Mouse (Mus musculus) midbrain, embryonic 14.5 days (tissue): Measurements from ENCODE around the gene Mybpc1. TPM values are rescaled to one million over a fixed set of nuclear protein-coding genes. Genes with fewer than 3 reads are reported as not detected.

Source experiments
- ATAC-seq: fragments of 200-750 bp; cut with Nextera tagmentation; 2 replicates; pipeline ENCODE4 v1.8.0; 2017; ENCODE audit warnings: moderate number of reproducible peaks, moderate library complexity; ENCODE audit not compliant: low FRiP score, low TSS enrichment
- DNase-seq: peaks from one replicate; pipeline ENCODE4 v3.0.0-alpha.2; 2015
- H3K27ac ChIP-seq: fragments of 300-500 bp; sonication (generic); replicated peaks from 2 replicates; pipeline ENCODE4 v1.5.1; 2014; ENCODE audit warnings: mild to moderate bottlenecking, low read depth, low read length, moderate library complexity
- H3K27me3 ChIP-seq: fragments of 300-500 bp; sonication (generic); 2 replicates; pipeline ENCODE4 v1.6.1; 2014; ENCODE audit warnings: low read length, control low read depth, mixed read lengths; ENCODE audit not compliant: control insufficient read depth, insufficient read depth
- H3K36me3 ChIP-seq: fragments of 300-500 bp; sonication (generic); 2 replicates; pipeline ENCODE4 v1.6.1; 2014; ENCODE audit warnings: low read length, control low read depth; ENCODE audit not compliant: control insufficient read depth, insufficient read depth
- H3K4me1 ChIP-seq: fragments of 300-500 bp; sonication (generic); 2 replicates; pipeline ENCODE4 v1.6.1; 2014; ENCODE audit warnings: mild to moderate bottlenecking, antibody characterized with exemption, low read length, control low read depth; ENCODE audit not compliant: control insufficient read depth, insufficient read depth
- H3K4me2 ChIP-seq: fragments of 300-500 bp; sonication (generic); 2 replicates; pipeline ENCODE4 v1.6.1; 2014; ENCODE audit warnings: mild to moderate bottlenecking, low read length, moderate library complexity
- H3K4me3 ChIP-seq: fragments of 300-500 bp; sonication (generic); replicated peaks from 2 replicates; pipeline ENCODE4 v1.5.1; 2014; ENCODE audit warnings: low read depth, low read length
- H3K9ac ChIP-seq: fragments of 300-500 bp; sonication (generic); replicated peaks from 2 replicates; pipeline ENCODE4 v1.6.1; 2014; ENCODE audit warnings: mild to moderate bottlenecking, low read length, moderate library complexity
- H3K9me3 ChIP-seq: fragments of 300-500 bp; sonication (generic); 2 replicates; pipeline ENCODE4 v1.6.1; 2016; ENCODE audit warnings: low read length, control low read depth, mixed read lengths; ENCODE audit not compliant: control insufficient read depth
- WGBS: fragments of 180-500 bp; shearing (Covaris S2); extraction: QIAGEN DNeasy Blood & Tissue Kit; methylation state at CpG from one replicate; pipeline ENCODE4 v1.1.7; 2014; 5-methylcytosine and 5-hydroxymethylcytosine counted together
- polyA plus RNA-seq: library from polyadenylated mRNA; unstranded; fragments of >200 nt; fragmentation: Nextera tagmentation; extraction: Ambion mirVana; gene quantifications from 2 replicates; pipeline ENCODE4 v1.2.1, GENCODE M21; 2014

The Mybpc1 gene
- 1.3 and 4.1 TPM in 2 replicates for polyA plus RNA-seq

DNA sequence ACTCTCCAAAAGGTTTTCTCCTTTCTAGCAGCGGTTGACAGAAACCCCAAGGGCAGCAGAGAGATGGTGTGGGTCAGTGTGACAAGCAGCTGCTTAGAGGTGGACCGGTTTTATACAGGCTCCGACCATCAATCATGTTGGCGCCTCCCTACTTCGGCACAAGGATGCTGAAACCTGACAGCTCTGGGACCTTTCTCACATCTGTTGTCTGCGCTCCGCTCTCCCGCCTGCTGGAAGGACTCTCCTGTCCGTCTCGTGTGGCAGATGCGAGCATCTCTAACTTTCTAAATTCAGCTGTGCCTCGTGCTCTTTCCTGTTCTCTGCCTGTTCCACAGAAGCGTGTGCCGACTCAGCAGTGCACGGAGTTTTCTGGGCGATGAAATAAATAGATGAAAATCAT is at the start of gene Mybpc1:
Mybpc1 (minus strand) TSS at position 210 of the 400 bp plus-strand sequence.
- no peaks in the 10 kb centered on the region for H3K27me3 ChIP-seq
- 33% methylated on average over 16 of the region's 16 CpGs for WGBS
- H3K36me3 ChIP-seq, result no peaks in the 10 kb centered on the region
- ATAC-seq, result peak; percentile 31; the same call in 1 of the 2 replicates
- no peaks in the 10 kb centered on the region for H3K9me3 ChIP-seq
- DNase-seq, result peak; percentile 37
- peak within 1 kb of the TSS; percentile 26 for H3K4me2 ChIP-seq
- no peak within 1 kb of the TSS for H3K4me3 ChIP-seq
- H3K4me1 ChIP-seq, result no peaks in the 10 kb centered on the region; the same call in 1 of the 2 replicates
- H3K27ac ChIP-seq, result no peak within 1 kb of the TSS
- no peak within 1 kb of the TSS for H3K9ac ChIP-seq

DNA sequence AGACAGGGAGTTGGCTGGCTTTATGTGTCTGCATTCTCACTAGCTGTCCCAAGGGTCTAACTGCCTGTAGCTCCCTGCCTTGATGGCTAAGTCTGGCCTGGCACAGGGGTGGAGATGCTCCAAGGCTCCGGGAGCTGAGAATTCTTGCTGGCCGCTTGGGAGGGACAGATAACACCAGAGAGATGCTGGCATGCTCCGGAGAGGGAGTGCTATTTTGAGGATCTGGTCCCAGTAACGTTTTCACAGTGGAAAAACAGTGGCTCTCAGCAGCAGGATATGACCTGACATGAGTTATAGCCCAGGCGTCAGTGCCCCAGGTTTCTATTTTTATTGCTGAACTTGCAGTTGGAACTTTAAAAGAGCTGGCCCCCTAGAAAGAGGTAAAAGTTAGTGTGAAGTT is 40.5 kb upstream of the Mybpc1 start:
- Histone ChIP-seq H3K9me3 (no peaks in the 10 kb centered on the region), H3K27me3 (no peaks in the 10 kb centered on the region), H3K4me1 (no peaks in the 10 kb centered on the region), H3K4me3 (no peak overlapping the region), H3K27ac (no peak overlapping the region), H3K36me3 (no peaks in the 10 kb centered on the region), H3K4me2 (no peak overlapping the region), H3K9ac (no peak overlapping the region)
- ATAC-seq (no peak), DNase-seq (no peak)
- 82% methylated on average over 5 of the region's 5 CpGs for WGBS

GRCm38 (mm10) chr10:88631330-88631953 is 26.5 kb upstream of the Mybpc1 start:
- Histone ChIP-seq H3K27ac (no peak overlapping the region), H3K4me3 (no peak overlapping the region), H3K36me3 (no peaks in the 10 kb centered on the region), H3K27me3 (no peaks in the 10 kb centered on the region), H3K9ac (no peak overlapping the region), H3K4me1 (no peaks in the 10 kb centered on the region), H3K9me3 (no peaks in the 10 kb centered on the region), H3K4me2 (no peak overlapping the region)
- 84% methylated on average over 10 of the region's 10 CpGs for WGBS
- ATAC-seq (no peak), DNase-seq (no peak)

GRCm38 (mm10) chr10:88630663-88631329 is 25.8 kb upstream of the Mybpc1 start:
- H3K27me3 ChIP-seq, result no peaks in the 10 kb centered on the region
- WGBS, result 92% methylated on average over 2 of the region's 2 CpGs
- no peak overlapping the region for H3K4me3 ChIP-seq
- no peaks in the 10 kb centered on the region for H3K9me3 ChIP-seq
- H3K27ac ChIP-seq, result no peak overlapping the region
- DNase-seq, result no peak
- H3K4me1 ChIP-seq, result no peaks in the 10 kb centered on the region
- H3K36me3 ChIP-seq, result no peaks in the 10 kb centered on the region
- H3K4me2 ChIP-seq, result no peak overlapping the region
- H3K9ac ChIP-seq, result no peak overlapping the region
- ATAC-seq, result no peak

DNA sequence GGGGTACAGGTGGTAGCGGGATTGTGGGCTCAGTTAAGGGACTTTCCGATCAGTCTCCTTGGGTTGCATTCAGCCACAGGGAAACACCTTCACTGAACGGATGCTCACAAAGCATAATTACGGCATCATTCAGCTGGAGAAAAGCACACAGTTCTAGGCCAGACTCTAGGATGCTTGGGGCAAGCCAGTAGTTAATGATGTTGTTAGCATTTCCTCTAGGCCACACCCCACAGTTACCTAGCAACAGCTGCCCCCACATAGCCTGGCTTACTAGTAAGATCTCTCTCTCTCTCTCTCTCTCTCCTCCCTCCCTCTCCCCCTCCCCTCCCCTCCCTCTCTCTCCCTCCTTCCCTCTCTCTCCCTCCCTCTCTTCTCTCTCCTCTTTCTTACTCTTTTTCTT is 22.1 kb upstream of the Mybpc1 start:
- no peak overlapping the region for H3K4me3 ChIP-seq
- H3K27me3 ChIP-seq, result no peaks in the 10 kb centered on the region
- H3K27ac ChIP-seq, result no peak overlapping the region
- ATAC-seq (peak; percentile 69), DNase-seq (peak; percentile 46)
- no peak overlapping the region for H3K9ac ChIP-seq
- H3K36me3 ChIP-seq, result no peaks in the 10 kb centered on the region
- H3K4me1 ChIP-seq, result no peaks in the 10 kb centered on the region
- H3K9me3 ChIP-seq, result no peaks in the 10 kb centered on the region
- no peak overlapping the region for H3K4me2 ChIP-seq
- 65% methylated on average over 4 of the region's 4 CpGs for WGBS

- WGBS, result 68% methylated on average over 3 of the region's 3 CpGs
- no peaks in the 10 kb centered on the region for H3K4me1 ChIP-seq
These were observed 21.2 kb upstream of the Mybpc1 start for GRCm38 (mm10) chr10:88626176-88626575.

GRCm38 (mm10) chr10:88624300-88624699 is 19.3 kb upstream of the Mybpc1 start:
- DNase-seq (no peak), ATAC-seq (no peak)
- Histone ChIP-seq H3K27me3 (no peaks in the 10 kb centered on the region), H3K4me3 (no peak overlapping the region), H3K36me3 (no peaks in the 10 kb centered on the region), H3K4me2 (no peak overlapping the region), H3K27ac (no peak overlapping the region), H3K9ac (no peak overlapping the region), H3K9me3 (no peaks in the 10 kb centered on the region), H3K4me1 (no peaks in the 10 kb centered on the region)
- whole genome bisulfite sequencing, result 92% methylated on average over 11 of the region's 11 CpGs

More at GRCm38 (mm10) chr10:88626176-88626575, 21.2 kb upstream of the Mybpc1 start:
- no peak overlapping the region for H3K4me2 ChIP-seq
- no peaks in the 10 kb centered on the region for H3K9me3 ChIP-seq
- H3K9ac ChIP-seq, result no peak overlapping the region
- no peaks in the 10 kb centered on the region for H3K27me3 ChIP-seq
- no peak overlapping the region for H3K27ac ChIP-seq
- H3K36me3 ChIP-seq, result no peaks in the 10 kb centered on the region
- DNase-seq, result no peak
- H3K4me3 ChIP-seq, result no peak overlapping the region
- no peak for ATAC-seq

DNA sequence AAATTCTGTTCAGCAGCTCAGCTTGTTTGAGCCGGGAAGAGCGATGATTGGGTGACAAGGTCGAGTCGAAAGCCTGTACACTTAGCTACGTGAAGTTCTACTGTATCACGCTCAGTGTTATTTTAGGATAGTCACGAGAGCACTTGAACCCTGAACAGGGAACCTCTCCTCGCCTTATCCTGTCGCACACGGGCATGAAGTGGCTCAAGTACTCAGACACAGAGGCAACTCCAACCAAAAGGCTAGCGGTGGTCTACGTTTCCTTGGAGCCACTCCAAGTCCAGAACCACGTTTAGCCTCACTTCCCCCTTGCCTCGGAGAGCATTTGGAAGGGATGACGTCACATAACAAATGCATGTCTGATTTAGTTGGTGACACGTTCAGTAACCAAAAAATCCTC is 17.7 kb upstream of the Mybpc1 start:
- Histone ChIP-seq H3K9ac (no peak overlapping the region), H3K27ac (no peak overlapping the region), H3K4me2 (no peak overlapping the region), H3K4me1 (no peaks in the 10 kb centered on the region), H3K9me3 (no peaks in the 10 kb centered on the region), H3K27me3 (no peaks in the 10 kb centered on the region), H3K36me3 (no peaks in the 10 kb centered on the region), H3K4me3 (no peak overlapping the region)
- DNase-seq, result no peak
- WGBS, result 92% methylated on average over 16 of the region's 16 CpGs
- no peak for ATAC-seq

DNA sequence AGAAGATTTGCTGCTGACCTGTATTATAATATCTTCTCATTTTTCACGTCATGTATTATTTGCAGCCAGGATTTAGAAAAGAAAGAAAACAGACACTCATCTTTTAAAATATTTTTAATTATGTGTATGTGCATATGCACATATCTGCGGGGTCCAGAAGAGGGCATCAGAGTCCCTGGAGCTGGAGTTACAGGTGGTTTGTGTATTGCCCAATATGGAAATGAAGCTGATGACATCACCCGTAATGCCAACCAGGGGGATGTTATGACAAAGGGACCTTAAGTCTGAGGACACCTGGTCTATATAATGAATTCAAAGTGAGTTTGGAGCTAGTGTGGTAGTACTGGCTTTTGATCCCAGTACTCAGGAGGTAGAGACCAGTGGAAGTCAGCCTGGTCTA is 15.9 kb upstream of the Mybpc1 start:
- WGBS, result 94% methylated on average over 3 of the region's 3 CpGs
- ATAC-seq, result no peak

More for the DNA sequence above, 15.9 kb upstream of the Mybpc1 start:
- H3K4me3 ChIP-seq, result no peak overlapping the region
- DNase-seq, result no peak
- no peak overlapping the region for H3K27ac ChIP-seq
- no peaks in the 10 kb centered on the region for H3K4me1 ChIP-seq
- no peak overlapping the region for H3K9ac ChIP-seq
- H3K27me3 ChIP-seq, result no peaks in the 10 kb centered on the region
- no peak overlapping the region for H3K4me2 ChIP-seq
- no peaks in the 10 kb centered on the region for H3K36me3 ChIP-seq
- no peaks in the 10 kb centered on the region for H3K9me3 ChIP-seq
